ENCODE assay signal across 15 mouse cellular contexts in genomic region chr1:186262040-186262439, GRCm38 (mm10).
DNase-seq lines count a peak whose midpoint lies in the region; ATAC-seq and TF ChIP-seq lines count a peak whose summit lies in the region.
"Had no signal": no experiment of that assay in that cellular context is flagged by ENCODE, and none has a peak within 500 bp of the region (broad histone marks: within the 10 kb centered on the region; RNA-seq: fewer than 3 reads in every experiment).

No protein-coding gene starts in this region.

- no peak for ATAC-seq in kidney, embryonic 14.5 days (ENCODE audit: low FRiP score, low TSS enrichment)
- ATAC-seq in stomach, embryonic 16.5 days (ENCODE audit: insufficient read depth, low FRiP score), result no peak
- no peak for ATAC-seq in stomach, postnatal 0 days (ENCODE audit: low FRiP score, low TSS enrichment)
- ATAC-seq: activated CD4-positive, CD25-positive, alpha-beta regulatory T cell, adult 4 months; liver, embryonic 12.5 days had no signal

- no peak for DNase-seq in heart, embryonic 10.5 days (ENCODE audit: low spot score)
- no peak for DNase-seq in heart, postnatal 4 days
- no peak for DNase-seq in kidney, adult 8-10 months
- DNase-seq in stomach, postnatal 0 days (ENCODE audit: low spot score), result no peak
- DNase-seq in retina, embryonic 14.5 days (ENCODE audit: low spot score), result no peak
- DNase-seq: B cell, adult 2 months; cerebellum, adult 18-20 months; cerebellum, postnatal 36 days; thymus, adult 18-20 months had no signal

- H3K4me1 ChIP-seq in heart, embryonic 10.5 days, result peaks cover 17% of the 10 kb centered on the region
- H3K4me1 ChIP-seq in kidney, embryonic 14.5 days (ENCODE audit: control insufficient read depth, insufficient read depth, low read length), result peaks cover 12% of the 10 kb centered on the region
- peaks cover 20% of the 10 kb centered on the region for H3K4me1 ChIP-seq in stomach, embryonic 16.5 days (ENCODE audit: control insufficient read depth, insufficient read depth, low read length)
- H3K4me1 ChIP-seq in stomach, postnatal 0 days (replicated peaks; ENCODE audit: control insufficient read depth, insufficient read depth), result 0 out of 2 replicates have a peak, but pooled peaks cover 6% of the 10 kb centered on the region
- H3K4me1 ChIP-seq: liver, embryonic 12.5 days had no signal

- no peak for TF ChIP-seq CTCF in stomach, postnatal 0 days (IDR thresholded peaks at IDR 0.05; ENCODE audit: low read depth)

- no peak overlapping the region for H3K9ac ChIP-seq in kidney, embryonic 14.5 days (ENCODE audit: low read depth, low read length)
- no peak overlapping the region for H3K9ac ChIP-seq in stomach, embryonic 16.5 days (ENCODE audit: low read length)
- no peak overlapping the region for H3K9ac ChIP-seq in stomach, postnatal 0 days (ENCODE audit: low read length)
- H3K9ac ChIP-seq: hindbrain, embryonic 14.5 days; liver, embryonic 12.5 days; neural tube, embryonic 13.5 days had no signal

- 0 out of 2 replicates have a peak, but pooled peaks cover 3% of the 10 kb centered on the region for H3K36me3 ChIP-seq in heart, embryonic 10.5 days
- H3K36me3 ChIP-seq in kidney, embryonic 14.5 days (ENCODE audit: control insufficient read depth, insufficient read depth, low read length), result no peaks in the 10 kb centered on the region
- H3K36me3 ChIP-seq in stomach, embryonic 16.5 days (ENCODE audit: control insufficient read depth, insufficient read depth, low read length), result no peaks in the 10 kb centered on the region
- no peaks in the 10 kb centered on the region for H3K36me3 ChIP-seq in stomach, postnatal 0 days (ENCODE audit: control insufficient read depth, insufficient read depth, low read length)
- H3K36me3 ChIP-seq: liver, embryonic 12.5 days; neural tube, embryonic 13.5 days had no signal

- 83% methylated on average over 6 of the region's 6 CpGs for WGBS in heart, embryonic 10.5 days
- 41% methylated on average over 6 of the region's 6 CpGs for WGBS in kidney, embryonic 14.5 days
- 66% methylated on average over 6 of the region's 6 CpGs for WGBS in stomach, embryonic 16.5 days
- 73% methylated on average over 6 of the region's 6 CpGs for WGBS in stomach, postnatal 0 days

- peak overlapping the region; percentile 73 for H3K27ac ChIP-seq in heart, embryonic 10.5 days
- H3K27ac ChIP-seq in kidney, embryonic 14.5 days (ENCODE audit: low read depth, low read length), result peak overlapping the region; percentile 37; the same call in 1 of the 2 replicates
- H3K27ac ChIP-seq in stomach, embryonic 16.5 days (ENCODE audit: low read length), result peak overlapping the region; percentile 52
- no peak overlapping the region for H3K27ac ChIP-seq in stomach, postnatal 0 days (replicated peaks)
- H3K27ac ChIP-seq: hindbrain, embryonic 14.5 days; liver, embryonic 12.5 days; neural tube, embryonic 13.5 days had no signal

- TF ChIP-seq EP300 in stomach, postnatal 0 days (optimal IDR thresholded peaks at IDR 0.05), result no peak

- H3K4me2 ChIP-seq in kidney, embryonic 14.5 days (replicated peaks; ENCODE audit: low read depth, low read length), result no peak overlapping the region
- H3K4me2 ChIP-seq in stomach, embryonic 16.5 days (ENCODE audit: low read depth, low read length), result no peak overlapping the region
- H3K4me2 ChIP-seq in stomach, postnatal 0 days (replicated peaks; ENCODE audit: low read depth), result no peak overlapping the region
- H3K4me2 ChIP-seq: hindbrain, embryonic 14.5 days; liver, embryonic 12.5 days; neural tube, embryonic 13.5 days had no signal

- no peak overlapping the region for H3K4me3 ChIP-seq in heart, embryonic 10.5 days
- no peak overlapping the region for H3K4me3 ChIP-seq in kidney, embryonic 14.5 days (ENCODE audit: low read length)
- H3K4me3 ChIP-seq in stomach, embryonic 16.5 days (replicated peaks; ENCODE audit: low read length), result no peak overlapping the region
- H3K4me3 ChIP-seq in stomach, postnatal 0 days (ENCODE audit: low read depth, low read length), result no peak overlapping the region
- H3K4me3 ChIP-seq: liver, embryonic 12.5 days; neural tube, embryonic 13.5 days had no signal

- no peaks in the 10 kb centered on the region for H3K27me3 ChIP-seq in heart, embryonic 10.5 days (ENCODE audit: insufficient read depth, poor library complexity, severe bottlenecking)
- H3K27me3 ChIP-seq in kidney, embryonic 14.5 days (ENCODE audit: control insufficient read depth, insufficient read depth, low read length), result no peaks in the 10 kb centered on the region
- H3K27me3 ChIP-seq in stomach, embryonic 16.5 days (ENCODE audit: control insufficient read depth, insufficient read depth, low read length), result no peaks in the 10 kb centered on the region
- no peaks in the 10 kb centered on the region for H3K27me3 ChIP-seq in stomach, postnatal 0 days (ENCODE audit: control insufficient read depth, insufficient read depth, low read length)
- H3K27me3 ChIP-seq: liver, embryonic 12.5 days; neural tube, embryonic 13.5 days had no signal

- H3K9me3 ChIP-seq in heart, embryonic 10.5 days, result no peaks in the 10 kb centered on the region; the same call in none of the 2 replicates
- peaks cover 9% of the 10 kb centered on the region; the same call in 1 of the 2 replicates for H3K9me3 ChIP-seq in kidney, embryonic 14.5 days (ENCODE audit: control insufficient read depth, low read length)
- H3K9me3 ChIP-seq in stomach, embryonic 16.5 days (replicated peaks; ENCODE audit: control insufficient read depth, low read length), result no peaks in the 10 kb centered on the region
- no peaks in the 10 kb centered on the region for H3K9me3 ChIP-seq in stomach, postnatal 0 days (ENCODE audit: control insufficient read depth, low read length)
